Mouse (Mus musculus): Measurements from ENCODE around the gene Tead4. TPM values are rescaled to one million over a fixed set of nuclear protein-coding genes. Genes with fewer than 3 reads are reported as not detected.
A peak's percentile ranks its signal among the peaks of the same experiment; 100 is the strongest.
"Not testable (repeated sequence)": the region's sequence is repeated elsewhere in the genome, so short reads cannot be mapped to it uniquely, and the experiment has no call there.

Tead4 gene
- polyA plus RNA-seq, 1 experiment from 2014 or later = 0.36 TPM

DNA sequence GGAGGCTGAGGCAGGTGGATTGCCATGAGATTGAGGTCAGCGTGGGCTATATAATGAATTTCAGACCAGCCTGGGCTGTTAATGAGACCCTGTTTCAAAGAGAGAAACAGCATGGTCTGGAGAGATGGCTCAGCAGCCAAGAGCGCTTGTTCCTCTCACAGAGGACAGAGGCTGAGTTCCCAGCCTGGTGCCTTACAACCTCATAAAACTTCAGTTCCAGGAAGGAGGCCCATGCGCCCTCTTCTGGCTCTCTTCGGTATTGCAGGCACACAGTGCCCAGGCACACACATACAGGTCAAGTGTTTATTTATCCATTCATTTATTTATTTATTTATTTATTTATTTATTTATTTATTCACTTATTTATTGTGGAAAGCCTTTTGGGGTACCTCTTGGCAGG lies 7.7 kb upstream of the Tead4 start:
- no peak overlapping the region for H3K27ac ChIP-seq
- no peak overlapping the region for H3K4me3 ChIP-seq
- H3K27me3 ChIP-seq = no peaks in the 10 kb centered on the region
- no peak overlapping the region for H3K9ac ChIP-seq
- peak; percentile 72 for ATAC-seq
- H3K4me2 ChIP-seq = no peak overlapping the region
- WGBS = 30% methylated on average over 4 of the region's 4 CpGs
- H3K9me3 ChIP-seq (replicated peaks) = no peaks in the 10 kb centered on the region
- no peaks in the 10 kb centered on the region for H3K36me3 ChIP-seq (ENCODE audit: poor library complexity, severe bottlenecking)
- no peaks in the 10 kb centered on the region for H3K4me1 ChIP-seq

DNA sequence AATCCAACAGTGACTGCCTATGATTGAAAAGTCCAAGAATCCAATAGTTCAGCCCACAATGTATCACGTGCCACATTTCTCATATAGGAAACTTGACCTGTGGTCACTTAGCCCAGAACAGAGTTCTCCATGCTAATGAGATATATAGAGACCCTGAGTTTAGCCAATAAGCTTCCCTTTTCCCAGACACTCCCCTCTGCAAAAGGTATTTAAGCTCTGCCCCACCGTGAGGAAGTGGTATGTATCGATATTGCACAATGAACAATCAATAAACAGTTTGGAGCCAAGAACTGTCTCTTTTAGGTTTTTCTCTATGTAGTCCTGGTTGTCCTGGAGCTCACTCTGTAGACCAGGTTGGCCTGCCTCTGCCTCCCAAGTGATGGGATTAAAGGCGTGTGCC lies 4.2 kb upstream of the Tead4 start:
- WGBS = 85% methylated on average over 4 of the region's 4 CpGs
- Histone ChIP-seq H3K27me3 (peaks cover 27% of the 10 kb centered on the region), H3K4me3 (no peak overlapping the region), H3K9me3 (replicated peaks) (peaks cover 5% of the 10 kb centered on the region; the same call in 1 of the 2 replicates), H3K9ac (no peak overlapping the region), H3K4me1 (peaks cover 10% of the 10 kb centered on the region), H3K27ac (no peak overlapping the region), H3K4me2 (no peak overlapping the region), H3K36me3 (ENCODE audit: poor library complexity, severe bottlenecking) (no peaks in the 10 kb centered on the region)
- no peak for ATAC-seq

DNA sequence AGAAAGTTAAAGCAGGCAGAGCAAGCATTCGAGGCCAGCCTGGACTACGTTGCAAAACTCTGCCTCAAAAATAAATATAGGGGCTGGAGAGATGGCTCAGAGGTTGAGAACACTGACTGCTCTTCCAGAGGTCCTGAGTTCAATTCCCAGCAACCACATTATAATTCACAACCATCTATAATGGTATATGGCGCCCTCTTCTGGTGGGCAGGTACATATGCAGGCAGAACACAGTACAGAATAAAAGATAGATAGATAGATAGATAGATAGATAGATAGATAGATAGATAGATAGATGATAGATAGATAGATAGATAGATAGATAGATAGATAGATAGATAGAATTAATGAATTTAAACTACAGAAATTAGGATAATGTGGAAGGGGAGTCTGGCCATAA lies 2.0 kb upstream of the Tead4 start:
- H3K4me3 ChIP-seq; H3K9me3 ChIP-seq (replicated peaks); H3K4me2 ChIP-seq; H3K36me3 ChIP-seq (ENCODE audit: poor library complexity, severe bottlenecking); H3K9ac ChIP-seq; ATAC-seq; H3K27ac ChIP-seq: not testable (repeated sequence)
- Histone ChIP-seq H3K4me1 (peaks cover 16% of the 10 kb centered on the region), H3K27me3 (peaks cover 48% of the 10 kb centered on the region)
- 69% methylated on average over 3 of the region's 3 CpGs for WGBS

DNA sequence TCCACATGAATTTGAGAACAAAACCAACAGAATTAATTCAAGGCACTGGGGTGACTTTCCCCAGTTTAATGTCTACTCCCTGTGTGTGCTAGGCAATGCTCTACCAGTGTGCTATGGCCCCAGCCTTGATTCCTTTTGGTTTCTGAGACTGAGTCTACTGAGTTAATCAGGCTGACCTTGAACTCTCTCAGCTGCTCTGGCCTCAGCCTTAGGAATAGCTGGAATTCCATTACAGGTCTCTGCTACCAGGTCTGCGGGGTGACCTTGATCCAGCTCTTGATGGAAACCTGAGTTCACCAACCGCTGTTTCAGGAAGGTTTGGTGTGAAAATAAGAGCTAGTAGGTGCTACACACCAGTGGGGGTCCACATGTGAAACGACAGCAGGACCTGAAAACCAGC lies 1.3 kb upstream of the Tead4 start:
- WGBS = 85% methylated on average over 3 of the region's 3 CpGs
- no peak for ATAC-seq
- H3K9me3 ChIP-seq (replicated peaks) = peaks cover 5% of the 10 kb centered on the region; the same call in 1 of the 2 replicates
- H3K4me1 ChIP-seq = peaks cover 19% of the 10 kb centered on the region
- H3K4me3 ChIP-seq = no peak overlapping the region
- H3K9ac ChIP-seq = no peak overlapping the region
- no peaks in the 10 kb centered on the region for H3K36me3 ChIP-seq (ENCODE audit: poor library complexity, severe bottlenecking)
- no peak overlapping the region for H3K27ac ChIP-seq
- H3K27me3 ChIP-seq = peaks cover 50% of the 10 kb centered on the region
- H3K4me2 ChIP-seq = no peak overlapping the region

DNA sequence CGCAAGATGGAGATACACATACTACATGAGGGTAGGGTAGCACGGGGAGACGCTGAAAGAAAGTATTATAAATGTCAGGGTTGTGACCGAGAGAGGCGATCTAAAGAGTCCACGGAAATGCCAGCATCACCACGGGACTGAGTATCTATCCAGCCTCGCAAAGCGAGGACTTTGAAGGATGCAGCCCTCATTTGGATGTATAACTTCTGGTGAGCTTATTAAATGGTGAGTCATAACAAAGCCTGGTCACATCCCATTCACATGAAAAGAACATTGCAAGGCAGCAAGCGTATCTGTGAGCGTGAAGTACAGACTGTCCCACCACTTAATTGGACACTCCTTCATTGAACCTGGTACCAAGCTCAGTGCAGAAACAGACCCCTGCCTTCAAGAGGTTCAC lies 835 bp upstream of the Tead4 start:
- Histone ChIP-seq H3K9ac (no peak overlapping the region), H3K4me1 (peaks cover 23% of the 10 kb centered on the region), H3K27me3 (peaks cover 50% of the 10 kb centered on the region), H3K36me3 (ENCODE audit: poor library complexity, severe bottlenecking) (no peaks in the 10 kb centered on the region), H3K4me2 (peak overlapping the region; percentile 97; the same call in 1 of the 2 replicates), H3K4me3 (no peak overlapping the region), H3K27ac (no peak overlapping the region), H3K9me3 (replicated peaks) (peaks cover 5% of the 10 kb centered on the region; the same call in 1 of the 2 replicates)
- ATAC-seq = no peak
- WGBS = 40% methylated on average over 11 of the region's 11 CpGs

DNA sequence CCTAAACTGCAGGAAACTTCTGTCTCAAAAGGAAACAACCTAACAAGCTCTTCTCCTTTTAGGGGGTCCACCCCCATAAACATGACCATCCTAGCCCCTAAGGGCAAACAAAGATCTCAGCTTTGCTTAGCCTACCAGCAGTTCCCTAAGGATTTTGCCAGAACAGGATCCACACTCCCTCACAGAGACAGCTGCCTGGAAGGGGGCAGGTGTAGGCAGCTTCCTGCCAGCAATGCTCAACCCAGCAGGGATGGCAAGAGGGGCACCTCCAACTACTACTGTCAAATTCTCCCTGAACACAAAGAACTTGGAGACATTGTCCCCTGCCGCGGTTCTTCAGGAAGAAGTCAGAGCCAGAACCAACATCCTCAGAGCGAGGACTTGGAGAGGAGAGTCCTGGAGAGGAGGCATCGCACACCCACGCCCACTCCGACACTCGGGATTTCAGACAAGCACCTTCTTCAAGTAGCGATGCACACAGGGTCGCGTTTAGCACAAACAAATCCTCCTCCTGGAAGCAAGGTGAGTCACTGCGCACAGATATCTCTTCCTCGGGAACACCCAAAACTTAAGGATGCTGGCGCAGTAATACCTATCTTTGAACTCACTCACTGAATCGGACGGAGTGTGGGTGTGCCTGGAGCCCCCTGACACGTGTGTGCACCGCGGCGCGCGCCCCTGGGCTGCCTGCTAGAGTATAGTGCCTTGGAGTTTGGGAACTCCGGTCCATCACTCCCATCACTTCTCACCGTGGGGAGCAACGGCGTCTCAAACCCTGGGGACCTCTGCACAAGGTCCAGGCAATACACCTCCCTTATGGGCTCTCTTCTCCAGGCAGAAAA lies 1.1 kb downstream of the Tead4 start:
- WGBS = under 1% methylated on average over 25 of the region's 25 CpGs
- ATAC-seq = 0 out of 2 replicates have a peak, but pooled peaks have one; percentile 43
- Histone ChIP-seq H3K4me3 (peak overlapping the region; percentile 62), H3K4me2 (peak overlapping the region; percentile 97), H3K36me3 (ENCODE audit: poor library complexity, severe bottlenecking) (no peaks in the 10 kb centered on the region), H3K9ac (peak overlapping the region; percentile 69), H3K27ac (no peak overlapping the region), H3K9me3 (replicated peaks) (peaks cover 5% of the 10 kb centered on the region; the same call in 1 of the 2 replicates), H3K4me1 (peaks cover 30% of the 10 kb centered on the region), H3K27me3 (peaks cover 50% of the 10 kb centered on the region)

DNA sequence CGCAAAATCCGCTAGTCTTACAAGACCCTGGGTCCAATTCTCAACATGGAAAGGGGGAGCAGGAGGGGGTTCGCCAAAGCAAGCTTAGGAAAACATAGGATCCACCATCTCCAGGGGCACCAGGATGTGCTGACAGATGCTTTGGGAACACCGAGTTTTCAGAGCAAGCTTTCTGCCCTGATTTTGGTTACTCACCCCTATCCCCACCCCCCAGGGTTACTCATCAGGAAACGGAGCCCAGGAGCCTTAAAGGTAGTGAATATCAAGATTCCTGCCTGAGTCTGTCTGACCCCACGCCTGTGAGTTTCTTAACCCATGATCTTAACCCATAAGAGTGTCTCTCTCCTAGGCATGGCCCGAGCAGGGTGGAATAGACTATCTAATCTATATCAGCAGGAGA lies 2.4 kb downstream of the Tead4 start:
- peaks cover 5% of the 10 kb centered on the region; the same call in 1 of the 2 replicates for H3K9me3 ChIP-seq (replicated peaks)
- 45% methylated on average over 7 of the region's 7 CpGs for WGBS
- H3K4me2 ChIP-seq = no peak overlapping the region
- H3K4me3 ChIP-seq = no peak overlapping the region
- peaks cover 50% of the 10 kb centered on the region for H3K27me3 ChIP-seq
- no peaks in the 10 kb centered on the region for H3K36me3 ChIP-seq (ENCODE audit: poor library complexity, severe bottlenecking)
- H3K4me1 ChIP-seq = peaks cover 30% of the 10 kb centered on the region
- no peak for ATAC-seq
- H3K9ac ChIP-seq = no peak overlapping the region
- H3K27ac ChIP-seq = no peak overlapping the region

DNA sequence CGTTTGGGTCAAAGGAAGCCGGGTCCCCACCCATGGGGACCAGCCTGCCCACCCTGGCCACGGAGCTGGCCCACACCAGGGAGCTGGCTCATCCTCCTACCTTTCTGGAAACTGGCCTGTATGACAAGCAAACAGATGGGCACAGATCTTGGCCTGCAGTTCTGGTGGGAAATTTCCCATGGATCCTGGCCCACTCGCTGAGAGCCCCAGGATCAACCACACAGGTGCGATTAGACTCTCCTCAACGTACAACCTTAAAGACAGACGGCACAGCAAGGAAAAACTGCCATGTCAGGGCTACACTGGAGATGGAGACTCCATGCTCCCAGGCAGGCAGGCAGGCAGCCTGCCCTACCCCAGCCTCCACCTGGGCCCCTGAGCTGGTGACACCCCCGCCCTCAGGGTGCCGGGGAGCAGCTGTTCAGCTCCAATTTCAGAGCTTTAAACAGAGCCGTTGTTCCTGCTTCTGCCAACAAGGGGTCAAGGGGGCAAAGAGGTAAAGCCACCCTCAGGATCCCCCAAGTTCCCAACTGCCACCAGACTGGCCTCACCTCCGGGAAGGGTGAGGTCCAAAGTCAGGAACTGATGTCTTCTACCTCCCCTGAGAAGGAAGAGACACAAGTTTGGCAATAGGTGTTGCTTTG lies 3.8 kb downstream of the Tead4 start:
- Histone ChIP-seq H3K4me3 (no peak overlapping the region), H3K27ac (no peak overlapping the region), H3K4me2 (no peak overlapping the region), H3K27me3 (peaks cover 43% of the 10 kb centered on the region), H3K4me1 (peaks cover 30% of the 10 kb centered on the region), H3K9ac (no peak overlapping the region), H3K36me3 (ENCODE audit: poor library complexity, severe bottlenecking) (no peaks in the 10 kb centered on the region), H3K9me3 (replicated peaks) (no peaks in the 10 kb centered on the region)
- 0 out of 2 replicates have a peak, but pooled peaks have one; percentile 3 for ATAC-seq
- 40% methylated on average over 11 of the region's 11 CpGs for WGBS

DNA sequence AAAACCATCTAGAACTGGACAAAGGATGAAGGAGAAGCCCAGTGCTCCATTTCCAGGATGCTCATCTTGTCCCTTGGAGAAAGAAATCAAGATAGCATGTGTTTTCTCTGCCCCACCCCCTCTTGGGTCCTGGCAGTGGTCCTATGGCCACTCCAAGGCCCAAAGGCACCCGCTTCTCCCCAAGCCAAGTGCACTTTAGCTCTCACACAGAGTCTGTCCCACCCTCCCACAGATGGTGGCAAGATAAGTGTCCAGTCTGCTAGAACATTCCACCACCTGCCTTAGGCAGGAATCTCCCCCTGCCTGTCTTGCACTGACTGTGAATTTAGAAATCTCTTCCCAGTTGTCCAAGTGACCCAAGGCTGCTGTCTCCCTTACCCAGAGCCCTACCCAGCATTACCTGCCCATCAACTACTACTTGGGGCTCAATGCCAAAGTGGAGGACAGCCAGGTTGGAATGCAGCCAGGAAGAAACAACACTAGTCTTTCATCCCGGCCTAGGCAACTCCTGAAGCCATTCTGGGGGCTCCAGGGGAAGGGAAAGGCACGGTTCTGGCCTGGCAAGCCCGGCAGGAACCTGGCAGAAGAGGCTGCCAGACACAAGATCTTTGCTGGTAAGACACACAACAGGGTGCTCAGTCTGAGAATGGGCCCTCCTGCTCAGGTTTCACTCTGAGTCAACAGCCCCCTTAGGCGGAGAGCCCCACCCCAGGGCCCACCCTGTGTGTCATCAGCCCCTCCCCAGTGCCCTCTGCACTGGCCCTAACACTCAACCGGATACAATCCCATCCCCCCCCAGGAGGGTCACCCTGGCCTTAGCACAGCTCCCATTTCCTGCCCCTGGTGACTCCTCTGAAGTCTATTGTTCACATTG lies 4.5 kb downstream of the Tead4 start:
- peaks cover 30% of the 10 kb centered on the region for H3K4me1 ChIP-seq

DNA sequence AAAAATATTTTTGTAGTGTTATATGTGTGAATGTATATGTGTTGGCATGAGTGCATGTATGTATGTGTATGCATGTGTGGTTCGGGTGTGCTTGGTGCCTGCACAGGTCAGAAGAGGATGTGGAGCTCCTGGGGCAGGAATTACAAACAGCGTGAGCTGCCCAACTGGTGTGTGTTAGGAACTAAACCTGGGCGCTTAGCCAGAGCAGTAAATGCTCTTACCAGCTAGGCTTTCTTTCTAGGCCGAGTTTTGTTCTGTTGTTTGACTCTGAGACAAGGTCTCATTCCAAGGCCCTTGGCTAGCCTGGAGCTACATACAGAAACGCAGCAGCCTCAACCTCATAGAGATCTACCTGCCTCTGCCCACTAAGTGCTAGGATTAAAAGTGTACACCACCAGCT lies 9.3 kb downstream of the Tead4 start:
- H3K4me2 ChIP-seq = no peak overlapping the region
- 80% methylated on average over 5 of the region's 5 CpGs for WGBS
- H3K9ac ChIP-seq = no peak overlapping the region
- no peaks in the 10 kb centered on the region for H3K36me3 ChIP-seq (ENCODE audit: poor library complexity, severe bottlenecking)
- H3K4me3 ChIP-seq = no peak overlapping the region
- ATAC-seq = no peak
- peaks cover 5% of the 10 kb centered on the region for H3K4me1 ChIP-seq
- H3K27me3 ChIP-seq = peaks cover 8% of the 10 kb centered on the region
- H3K27ac ChIP-seq = no peak overlapping the region
- no peaks in the 10 kb centered on the region for H3K9me3 ChIP-seq (replicated peaks)

More for the DNA sequence above, 4.5 kb downstream of the Tead4 start:
- Histone ChIP-seq H3K9ac (no peak overlapping the region), H3K4me3 (no peak overlapping the region), H3K27ac (no peak overlapping the region), H3K4me2 (no peak overlapping the region), H3K9me3 (replicated peaks) (no peaks in the 10 kb centered on the region), H3K27me3 (peaks cover 36% of the 10 kb centered on the region), H3K36me3 (ENCODE audit: poor library complexity, severe bottlenecking) (no peaks in the 10 kb centered on the region)
- WGBS = 29% methylated on average over 6 of the region's 6 CpGs
- peak; percentile 31; the same call in 1 of the 2 replicates for ATAC-seq

DNA sequence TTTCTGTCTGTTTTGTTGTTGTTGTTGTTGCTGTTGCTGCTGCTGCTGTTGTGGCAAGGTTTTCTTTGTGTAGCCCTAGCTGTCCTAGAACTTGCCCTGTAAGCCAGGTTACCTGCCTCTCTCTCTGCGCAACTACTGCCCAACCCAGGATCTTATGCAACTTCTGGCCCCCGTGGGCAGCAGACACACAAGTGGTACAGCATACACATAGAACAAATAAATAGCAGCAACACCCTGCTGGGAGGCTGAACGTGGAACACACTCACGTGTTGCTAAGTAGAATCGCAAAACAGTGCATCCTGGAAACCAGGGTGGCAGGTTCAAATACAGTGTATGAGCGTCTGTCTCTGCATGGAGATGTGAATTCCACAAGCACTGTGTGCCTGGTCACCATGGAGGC lies 11.9 kb downstream of the Tead4 start:
- Histone ChIP-seq H3K27me3 (peaks cover 8% of the 10 kb centered on the region), H3K9me3 (replicated peaks) (no peaks in the 10 kb centered on the region), H3K4me3 (no peak overlapping the region), H3K9ac (no peak overlapping the region), H3K36me3 (ENCODE audit: poor library complexity, severe bottlenecking) (no peaks in the 10 kb centered on the region), H3K4me2 (no peak overlapping the region), H3K27ac (no peak overlapping the region), H3K4me1 (peaks cover 9% of the 10 kb centered on the region)
- no peak for ATAC-seq
- WGBS = 85% methylated on average over 6 of the region's 6 CpGs
